Mouse (Mus musculus) left cerebral cortex, adult 8-10 months (tissue): ENCODE results near the gene Ppil6. TPM values are rescaled to one million over a fixed set of nuclear protein-coding genes. Genes with fewer than 3 reads are reported as not detected.

ENCODE experiments used
- DNase-seq, 2 experiments: peaks; one replicate each; pipeline ENCODE4 v3.0.0; 2022; ENCODE audit warnings: low spot score in 2 of 2
- total RNA-seq, 4 experiments: library from RNA; stranded (reverse); gene quantifications; 2 replicates each; pipeline ENCODE4 v1.2.4; 2022

The Ppil6 gene
- total RNA-seq, result 1 to 10 TPM; 5.4 to 8.0 (median 6.6) TPM

DNA sequence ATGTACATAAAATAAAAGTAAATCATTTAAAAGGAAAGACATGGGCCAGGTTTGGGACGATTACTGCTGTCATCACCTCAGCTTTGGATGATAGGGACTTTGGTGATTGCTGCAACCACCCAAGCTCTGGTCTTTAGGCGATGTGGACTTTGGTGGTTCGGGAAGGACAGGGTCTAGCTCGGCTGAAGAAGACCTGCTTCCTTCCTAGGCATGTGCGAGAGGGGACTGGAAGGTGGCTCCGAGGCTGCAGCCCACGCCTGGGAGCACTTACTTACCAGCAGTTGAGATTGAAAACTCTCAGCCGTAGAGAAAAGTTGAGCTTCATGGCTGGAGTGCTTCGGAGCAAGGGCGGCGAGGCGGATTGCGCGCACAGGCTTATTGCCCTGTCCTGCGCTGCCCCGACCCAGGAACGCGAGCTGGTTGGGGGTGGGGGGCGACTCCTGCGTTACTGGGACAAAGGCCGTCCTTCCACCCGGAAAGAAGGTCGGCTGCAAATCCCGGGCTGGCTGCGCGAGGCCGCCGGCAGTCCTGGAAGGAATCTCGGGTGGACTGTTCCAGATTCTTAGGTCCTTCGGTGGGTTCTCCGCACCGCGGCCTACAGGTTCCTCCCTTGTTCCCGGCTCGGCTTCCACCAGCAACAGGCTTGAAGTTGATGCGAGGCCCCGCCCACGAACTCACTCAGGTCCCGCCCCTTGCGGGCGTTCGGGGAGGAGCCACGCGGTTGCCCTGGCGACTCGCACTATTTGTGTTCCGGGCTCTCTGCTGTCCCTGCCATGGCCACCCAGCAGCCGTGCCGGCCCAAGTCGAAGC is at the start of gene Ppil6, which contains the start of gene Smpd2:
Gene Ppil6, plus strand, starts transcription at position 732 of the 810 bp plus-strand sequence.
Gene Smpd2, minus strand, starts transcription at position 662 of the 810 bp plus-strand sequence.
- DNase-seq, result peak; percentile 86 to 93

DNA sequence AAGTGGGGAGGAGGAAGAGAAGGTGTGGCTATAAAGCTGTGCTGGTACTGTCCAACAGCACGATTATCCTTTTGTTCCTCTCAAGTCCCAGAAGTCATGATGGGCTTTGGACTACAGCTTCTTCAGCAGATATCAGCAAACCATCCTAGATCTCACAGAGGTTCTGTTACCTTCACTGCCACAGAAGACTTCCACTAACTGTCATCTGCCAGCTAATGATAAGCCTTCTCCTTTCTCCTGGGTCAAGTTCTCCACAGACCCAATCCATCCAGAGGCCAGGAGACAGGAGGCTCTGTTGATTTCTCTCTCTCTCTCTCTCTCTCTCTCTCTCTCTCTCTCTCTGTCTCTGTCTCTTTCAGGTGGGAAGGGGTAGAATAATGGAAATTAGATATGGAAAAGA is 42.0 kb upstream of the Ppil6 start:
- DNase-seq, result no peak

- no peak for DNase-seq
Measured at GRCm38 (mm10) chr10:41449684-41450083, 40.6 kb upstream of the Ppil6 start.

- DNase-seq, result peak; percentile 87 to 93
Measured at GRCm38 (mm10) chr10:41450137-41450670, 40.0 kb upstream of the Ppil6 start, which contains the start of gene Zbtb24. Gene Zbtb24, plus strand, starts transcription at chr10:41450383.

GRCm38 (mm10) chr10:41450780-41451522 is 39.3 kb upstream of the Ppil6 start:
- DNase-seq, result no peak

DNA sequence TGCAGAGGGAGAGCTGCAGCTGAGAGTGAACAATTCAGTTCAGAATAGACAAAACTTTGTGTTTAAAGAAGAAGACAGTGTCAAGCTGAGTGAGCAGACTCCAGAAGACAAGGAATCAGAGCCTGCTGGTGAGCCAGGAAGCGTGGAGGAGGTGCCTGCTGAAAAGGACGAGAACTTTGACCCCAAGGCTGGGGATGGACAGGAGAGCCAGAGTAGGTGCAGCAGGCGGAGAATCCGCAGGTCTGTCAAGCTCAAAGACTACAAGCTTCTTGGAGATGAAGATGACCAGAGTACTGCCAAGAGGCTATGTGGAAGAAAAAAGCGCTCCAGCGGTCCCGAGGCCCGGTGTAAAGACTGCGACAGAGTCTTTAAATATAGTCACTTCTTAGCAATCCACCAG is 38.6 kb upstream of the Ppil6 start:
- no peak for DNase-seq

GRCm38 (mm10) chr10:41452791-41453190 is 37.4 kb upstream of the Ppil6 start:
- DNase-seq, result no peak

GRCm38 (mm10) chr10:41459990-41460389 is 30.2 kb upstream of the Ppil6 start:
- no peak for DNase-seq

DNA sequence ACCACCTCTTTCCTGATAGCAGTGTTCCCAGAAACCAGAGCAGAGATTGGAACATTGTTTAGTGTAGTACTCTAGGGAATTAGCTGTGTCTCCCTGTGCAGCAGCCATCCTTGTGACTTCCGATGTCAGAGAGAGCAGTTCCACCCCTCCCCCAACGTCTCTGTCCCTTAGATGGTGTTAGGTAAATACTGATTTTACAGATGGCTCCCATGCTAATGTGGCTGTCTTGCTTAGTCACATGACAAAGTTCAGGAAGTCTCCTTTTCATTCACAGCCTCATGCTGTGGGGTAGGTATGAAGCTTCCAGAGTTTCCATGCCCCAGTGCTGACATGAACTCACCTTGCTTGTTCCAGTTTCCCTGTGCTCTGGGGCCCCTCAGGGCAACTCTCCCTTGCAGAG is 29.7 kb upstream of the Ppil6 start:
- no peak for DNase-seq

DNA sequence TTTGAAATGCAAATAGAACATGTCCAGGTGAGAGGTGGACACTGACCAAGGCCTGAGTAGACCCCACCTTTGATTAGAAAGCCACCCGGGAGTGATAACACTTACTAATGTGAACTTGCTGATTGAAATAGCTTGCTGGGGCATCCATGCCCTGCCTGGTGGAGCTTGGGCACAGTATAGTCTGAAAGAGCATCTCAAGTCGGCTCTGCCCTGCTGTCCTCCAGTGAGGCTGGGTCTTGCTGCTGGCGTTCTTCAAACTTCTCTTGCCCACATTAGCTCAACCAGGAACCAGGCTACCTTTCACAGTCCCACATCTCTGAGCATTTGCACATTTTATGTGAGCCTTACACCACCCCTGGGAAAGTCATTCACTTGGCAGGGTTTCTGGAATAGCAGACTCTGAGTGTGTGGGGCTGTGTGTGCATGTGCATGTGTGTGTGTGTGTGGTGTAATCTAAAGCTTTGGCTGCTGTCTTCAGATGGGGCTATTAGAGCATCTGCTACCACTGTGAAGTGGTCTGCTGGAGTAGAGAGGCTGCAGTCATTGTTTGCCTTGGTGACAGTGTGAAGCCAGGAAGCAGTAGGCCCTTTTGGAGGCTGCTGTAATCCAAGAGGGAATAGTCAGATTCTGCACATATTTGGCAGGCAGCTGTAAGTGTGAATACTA is 29.0 kb upstream of the Ppil6 start:
- DNase-seq, result no peak

DNA sequence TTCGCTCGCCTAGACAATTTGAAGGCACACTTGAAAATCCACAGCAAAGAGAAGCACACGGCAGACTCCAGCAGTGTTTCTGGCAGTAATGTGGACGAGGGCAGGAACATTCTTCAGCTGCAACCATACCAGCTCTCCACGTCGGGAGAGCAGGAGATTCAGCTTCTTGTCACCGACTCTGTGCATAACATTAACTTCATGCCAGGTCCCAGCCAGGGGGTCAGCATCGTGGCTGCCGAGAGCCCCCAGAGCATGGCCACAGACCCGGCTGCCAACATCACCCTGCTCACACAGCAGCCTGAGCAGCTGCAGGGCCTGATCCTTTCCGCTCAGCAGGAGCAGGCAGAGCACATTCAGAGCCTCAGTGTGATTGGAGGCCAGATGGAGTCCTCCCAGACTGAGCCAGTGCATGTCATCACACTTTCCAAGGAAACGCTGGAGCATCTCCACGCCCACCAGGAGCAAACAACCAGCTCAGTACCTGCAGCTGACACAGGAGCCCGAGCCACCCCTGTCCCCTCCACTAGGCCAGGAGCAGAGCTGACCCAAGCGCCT is 25.8 kb upstream of the Ppil6 start:
- no peak for DNase-seq

- DNase-seq, result no peak
Measured at GRCm38 (mm10) chr10:41467325-41467724, 22.9 kb upstream of the Ppil6 start.

- DNase-seq, result no peak
Measured at GRCm38 (mm10) chr10:41470693-41471092, 19.5 kb upstream of the Ppil6 start.

DNA sequence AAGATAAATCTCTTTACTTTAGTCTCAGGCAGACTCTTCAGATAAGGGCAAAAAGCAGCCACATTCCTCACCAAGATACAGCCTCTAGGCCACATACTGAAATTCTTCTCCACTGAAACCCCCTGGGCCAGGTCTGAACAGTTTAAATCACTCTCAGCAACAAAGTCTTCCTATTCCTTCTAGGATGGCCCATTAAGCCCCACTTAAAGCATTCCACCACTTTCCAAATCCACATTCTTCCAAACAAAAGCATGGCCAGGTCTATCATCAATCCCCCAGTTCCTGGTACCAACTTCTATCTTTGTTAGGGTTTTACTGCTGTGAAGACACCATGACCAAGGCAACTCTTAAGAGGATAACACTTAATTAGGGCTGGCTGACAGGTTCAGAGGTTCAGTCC is 17.7 kb upstream of the Ppil6 start:
- no peak for DNase-seq

- no peak for DNase-seq
Measured at GRCm38 (mm10) chr10:41472962-41473481, 17.2 kb upstream of the Ppil6 start.

DNA sequence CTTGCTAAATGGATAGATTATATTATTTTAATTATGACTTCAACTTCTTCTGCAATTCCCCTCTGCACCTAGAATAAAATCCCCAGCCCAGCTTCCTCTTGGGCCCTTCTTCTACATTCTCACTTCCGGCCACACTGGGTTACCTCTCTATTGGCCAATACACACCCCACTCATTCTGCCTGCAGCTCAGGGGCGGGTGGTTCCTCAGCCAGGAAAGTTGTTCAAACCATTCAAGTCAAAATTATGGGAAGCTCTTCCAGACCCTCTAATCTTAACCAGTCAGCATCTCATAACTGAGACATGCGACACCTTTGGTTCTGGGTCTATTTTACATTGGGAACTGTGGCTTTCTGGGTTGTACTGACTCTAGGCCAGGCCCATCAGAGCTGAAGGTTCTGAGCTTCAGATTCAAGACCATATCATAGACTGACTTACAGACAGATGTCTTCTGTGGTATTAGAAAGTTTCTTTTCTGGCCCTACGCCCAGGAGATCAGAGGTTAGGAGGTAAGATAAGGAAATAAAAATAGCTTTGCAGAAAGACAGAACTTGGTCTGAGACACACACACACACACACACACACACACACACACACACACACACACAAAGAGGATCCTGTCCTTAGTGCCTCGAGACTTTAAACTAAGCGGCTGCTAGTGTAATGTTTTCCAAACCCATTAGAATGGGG is 16.3 kb upstream of the Ppil6 start:
- no peak for DNase-seq

DNA sequence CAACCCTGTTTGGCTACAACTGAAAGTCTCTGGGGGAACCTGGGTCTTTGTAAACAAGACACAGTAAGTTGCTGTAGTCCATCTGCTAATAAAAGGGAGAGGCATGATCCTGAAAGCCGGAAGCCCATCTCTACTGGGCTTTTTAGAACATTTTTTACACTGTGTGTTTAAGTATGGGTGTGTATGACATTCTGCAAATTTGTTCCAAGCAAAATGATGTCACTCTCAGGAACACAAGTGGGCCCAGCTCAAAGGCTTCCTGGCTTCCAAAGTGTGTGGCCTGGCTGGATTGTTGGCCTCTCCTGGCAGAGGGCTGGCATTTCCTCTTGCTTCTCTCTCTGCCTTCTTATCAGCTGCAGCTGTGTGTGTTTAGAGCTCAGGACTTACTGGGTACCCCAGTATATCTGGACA is 15.3 kb upstream of the Ppil6 start:
- DNase-seq, result no peak

- DNase-seq, result peak; percentile 25 to 55
Measured at GRCm38 (mm10) chr10:41476171-41477017, 13.8 kb upstream of the Ppil6 start, which contains the start of gene Mical1. Gene Mical1, plus strand, starts transcription at chr10:41476314.

DNA sequence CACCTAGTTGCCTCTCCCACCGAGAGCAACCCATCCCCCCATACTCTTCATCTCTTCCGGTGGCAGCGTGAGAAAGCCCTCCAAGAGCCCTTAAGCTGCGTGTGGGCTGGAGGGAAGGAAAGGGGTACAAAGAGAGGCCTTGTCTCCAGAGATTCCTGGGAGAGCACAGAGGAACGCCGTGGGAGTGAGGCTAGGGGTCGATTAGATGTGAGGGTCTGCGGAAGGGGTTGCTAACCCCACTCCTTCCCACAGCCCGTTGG is 13.3 kb upstream of the Ppil6 start:
- DNase-seq, result no peak
